Mouse (Mus musculus) liver, postnatal 0 days (tissue): Measurements from ENCODE around the gene Dhx30.

Source experiments
- CTCF ChIP-seq: sonication (generic); IDR thresholded peaks from 2 replicates; pipeline ENCODE4 v1.5.1; 2016; ENCODE audit warnings: antibody characterized with exemption, low read depth
- EP300 ChIP-seq: IDR thresholded peaks from 2 replicates; pipeline ENCODE4 v1.6.1; 2016; ENCODE audit warnings: antibody characterized with exemption, low read depth, mild to moderate bottlenecking

DNA sequence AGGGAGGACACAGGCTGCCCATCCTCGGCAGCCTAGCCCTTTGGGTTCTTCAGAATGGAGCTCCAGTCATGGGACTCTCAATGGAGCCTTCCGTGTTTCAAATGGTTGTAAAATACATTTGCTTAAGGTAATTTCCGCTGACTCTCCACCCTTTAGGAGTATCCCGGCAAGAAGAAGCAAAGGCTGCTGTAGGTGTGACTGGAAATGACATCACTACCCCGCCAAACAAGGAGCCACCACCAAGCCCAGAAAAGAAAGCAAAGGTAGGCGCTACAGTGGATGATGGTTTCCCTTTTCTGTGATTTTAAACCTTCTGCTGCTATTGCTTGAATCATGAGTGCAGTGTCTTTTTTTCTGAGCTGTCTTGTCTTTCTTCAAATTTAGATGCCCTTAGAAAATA, 54.8 kb downstream of the Dhx30 start:
- TF ChIP-seq CTCF (no peak), EP300 (no peak)
